ENCODE assay signal across 29 mouse cellular contexts in the genomic region with DNA sequence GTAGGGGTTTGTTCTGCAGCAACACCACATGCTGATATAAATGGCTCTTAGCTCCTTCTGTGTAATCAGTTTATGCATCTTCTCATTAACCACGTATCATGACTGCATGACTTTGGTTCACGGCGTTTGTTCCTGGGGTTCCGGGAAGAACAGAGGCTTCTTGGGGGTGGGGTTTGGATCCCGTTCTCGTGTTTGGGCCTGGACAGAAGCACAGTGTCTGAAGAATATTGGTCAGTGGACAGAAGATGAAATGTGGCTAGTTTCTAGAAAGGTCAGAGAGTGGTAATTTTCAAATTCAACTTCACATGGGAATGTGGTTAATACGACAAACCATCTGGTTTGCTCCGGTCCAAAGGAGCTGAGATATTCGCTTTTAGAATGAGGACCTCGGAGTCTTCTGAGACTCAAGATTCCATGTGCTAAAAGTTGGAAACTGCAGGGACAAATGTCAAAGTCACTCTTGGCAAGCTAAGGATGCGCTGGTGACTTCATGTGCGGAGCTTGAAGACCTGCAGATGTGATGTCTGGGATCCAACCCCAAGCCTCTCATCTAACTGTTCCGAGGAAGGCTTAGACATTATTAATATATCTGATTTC. TPM values are rescaled to one million over a fixed set of nuclear protein-coding genes. Genes with fewer than 3 reads are reported as not detected.
DNase-seq lines count a peak whose midpoint lies in the region; ATAC-seq lines count a peak whose summit lies in the region.
"Had no signal": no experiment of that assay in that cellular context is flagged by ENCODE, and none has a peak within 500 bp of the region (broad histone marks: within the 10 kb centered on the region; RNA-seq: fewer than 3 reads in every experiment).

No protein-coding gene starts in this region.

- no peak overlapping the region for H3K9ac ChIP-seq in heart, embryonic 11.5 days (ENCODE audit: low read depth, low read length)
- H3K9ac ChIP-seq in lung, embryonic 16.5 days (ENCODE audit: low read length) = no peak overlapping the region
- H3K9ac ChIP-seq: hindbrain, embryonic 12.5 days; midbrain, embryonic 12.5 days had no signal

- no peaks in the 10 kb centered on the region for H3K9me3 ChIP-seq in heart, embryonic 11.5 days (replicated peaks; ENCODE audit: control insufficient read depth, low read length)
- H3K9me3 ChIP-seq in lung, embryonic 16.5 days (ENCODE audit: control insufficient read depth, low read length) = no peaks in the 10 kb centered on the region
- no peaks in the 10 kb centered on the region for H3K9me3 ChIP-seq in limb, embryonic 10.5 days (replicated peaks)
- H3K9me3 ChIP-seq: embryonic facial prominence, embryonic 10.5 days; hindbrain, embryonic 12.5 days; midbrain, embryonic 12.5 days had no signal

- no peaks in the 10 kb centered on the region for H3K4me1 ChIP-seq in heart, embryonic 11.5 days (ENCODE audit: control insufficient read depth, insufficient read depth, low read length)
- H3K4me1 ChIP-seq in lung, embryonic 16.5 days (replicated peaks; ENCODE audit: control insufficient read depth, insufficient read depth, low read length) = peaks cover 2% of the 10 kb centered on the region; the same call in 1 of the 2 replicates
- H3K4me1 ChIP-seq in limb, embryonic 10.5 days = no peaks in the 10 kb centered on the region
- H3K4me1 ChIP-seq: embryonic facial prominence, embryonic 10.5 days; hindbrain, embryonic 12.5 days; midbrain, embryonic 12.5 days had no signal

- WGBS in heart, embryonic 11.5 days (ENCODE audit: insufficient replicate concordance) = 88% methylated on average over 13 of the region's 13 CpGs
- 63% methylated on average over 13 of the region's 13 CpGs for WGBS in lung, embryonic 16.5 days
- 95% methylated on average over 13 of the region's 13 CpGs for WGBS in limb, embryonic 10.5 days

- H3K4me2 ChIP-seq in heart, embryonic 11.5 days = no peak overlapping the region
- no peak overlapping the region for H3K4me2 ChIP-seq in lung, embryonic 16.5 days (ENCODE audit: low read depth, low read length)
- H3K4me2 ChIP-seq: hindbrain, embryonic 12.5 days; midbrain, embryonic 12.5 days had no signal

- no peak for ATAC-seq in heart, embryonic 11.5 days (replicated peaks; ENCODE audit: insufficient number of reproducible peaks, low FRiP score, low TSS enrichment)
- ATAC-seq in lung, embryonic 16.5 days (ENCODE audit: low read depth) = peak; percentile 80
- ATAC-seq: forebrain, embryonic 16.5 days had no signal

- DNase-seq in heart, adult 8-10 months (ENCODE audit: low spot score) = peak; percentile 9
- peak; percentile 33 for DNase-seq in kidney, postnatal 14 days
- no peak for DNase-seq in kidney, adult 11 months
- peak; percentile 62 for DNase-seq in lung, postnatal 36 days
- DNase-seq in right cerebral cortex, postnatal 25 days = no peak
- DNase-seq in limb, embryonic 10.5 days (ENCODE audit: low spot score) = no peak
- DNase-seq: adrenal gland, adult 8-10 months; cerebellum, adult 11-12 months; cerebellum, postnatal 10 days; kidney, adult 18-20 months; left cerebral cortex, postnatal 4 days; liver; spleen, adult 18-20 months had no signal

- no peak overlapping the region for H3K27ac ChIP-seq in heart, embryonic 11.5 days (ENCODE audit: low read depth, low read length)
- H3K27ac ChIP-seq in lung, embryonic 16.5 days (ENCODE audit: low read length) = peak overlapping the region; percentile 56
- no peak overlapping the region for H3K27ac ChIP-seq in limb, embryonic 10.5 days
- H3K27ac ChIP-seq: embryonic facial prominence, embryonic 10.5 days; hindbrain, embryonic 12.5 days; midbrain, embryonic 12.5 days had no signal

- H3K36me3 ChIP-seq in heart, embryonic 11.5 days (ENCODE audit: control insufficient read depth, insufficient read depth, low read length) = no peaks in the 10 kb centered on the region
- H3K36me3 ChIP-seq in lung, embryonic 16.5 days (ENCODE audit: control insufficient read depth, insufficient read depth, low read length) = no peaks in the 10 kb centered on the region
- H3K36me3 ChIP-seq in limb, embryonic 10.5 days = no peaks in the 10 kb centered on the region
- H3K36me3 ChIP-seq: embryonic facial prominence, embryonic 10.5 days; hindbrain, embryonic 12.5 days; midbrain, embryonic 12.5 days had no signal

- no peaks in the 10 kb centered on the region for H3K27me3 ChIP-seq in heart, embryonic 11.5 days (ENCODE audit: control insufficient read depth, insufficient read depth, low read length)
- no peaks in the 10 kb centered on the region for H3K27me3 ChIP-seq in lung, embryonic 16.5 days (ENCODE audit: control insufficient read depth, insufficient read depth, low read depth, low read length)
- no peaks in the 10 kb centered on the region for H3K27me3 ChIP-seq in limb, embryonic 10.5 days (ENCODE audit: low read depth, poor library complexity, severe bottlenecking)
- H3K27me3 ChIP-seq: hindbrain, embryonic 12.5 days; midbrain, embryonic 12.5 days had no signal

- no peak overlapping the region for H3K4me3 ChIP-seq in heart, embryonic 11.5 days (ENCODE audit: low read depth, low read length)
- no peak overlapping the region for H3K4me3 ChIP-seq in lung, embryonic 16.5 days (ENCODE audit: low read length)
- H3K4me3 ChIP-seq in limb, embryonic 10.5 days = no peak overlapping the region
- H3K4me3 ChIP-seq: embryonic facial prominence, embryonic 10.5 days; hindbrain, embryonic 12.5 days; midbrain, embryonic 12.5 days had no signal

RNA-seq across cellular contexts. Expression of gene 1700012B07Rik, which starts 35.3 kb away (rescaled TPM):
- total RNA-seq in heart, adult 8-10 months (2022) = not detected
- not detected in 2 replicates for polyA plus RNA-seq in heart, embryonic 11.5 days (2014; fragmentation: Nextera tagmentation; extraction: Ambion mirVana)
- polyA plus RNA-seq in lung, embryonic 16.5 days (2015; fragmentation: Nextera tagmentation; extraction: Ambion mirVana) = not detected in 2 replicates
- not detected in 2 replicates for polyA plus RNA-seq in limb, embryonic 10.5 days (2016; fragmentation: Nextera tagmentation; extraction: Ambion mirVana)
- total RNA-seq: adrenal gland, adult 8-10 months; granulocyte monocyte progenitor cell, adult 5-6 weeks; layer of hippocampus, adult 18-20 months; layer of hippocampus, postnatal 14 days; left cerebral cortex, adult 8-10 months; left cerebral cortex, postnatal 4 days; megakaryocyte, adult 5-6 weeks; MEL; monocyte, adult 5-6 weeks; neutrophil, adult 5-6 weeks had no signal
- polyA plus RNA-seq: cortical plate, adult 2 months; embryonic facial prominence, embryonic 10.5 days; forebrain, embryonic 16.5 days; heart, postnatal 0 days; hindbrain, embryonic 12.5 days; midbrain, embryonic 12.5 days had no signal

Comparison
In these comparisons a context has a peak if more than half of its experiments do, and no peak if none do; other contexts are left out.
1. DNase-seq: peak in heart, adult 8-10 months (single experiment), kidney, postnatal 14 days (single experiment) and lung, postnatal 36 days (single experiment); none in kidney, adult 11 months (single experiment), right cerebral cortex, postnatal 25 days (single experiment) and limb, embryonic 10.5 days (single experiment).